Mouse (Mus musculus): ENCODE results near the gene Exoc6b. TPM values are rescaled to one million over a fixed set of nuclear protein-coding genes. Genes with fewer than 3 reads are reported as not detected.

Exoc6b gene
- polyA plus RNA-seq, 1 experiment from 2014 or later, result 22.1 TPM

GRCm38 (mm10) chr6:84775908-84776307, 293.4 kb downstream of the Exoc6b start:
- no peak overlapping the region for H3K4me2 ChIP-seq
- no peaks in the 10 kb centered on the region for H3K9me3 ChIP-seq (replicated peaks)
- H3K4me1 ChIP-seq (replicated peaks), result peaks cover 22% of the 10 kb centered on the region
- no peak for ATAC-seq (ENCODE audit: insufficient number of reproducible peaks, low FRiP score)
- WGBS, result 29% methylated on average over 1 of the region's 1 CpGs
- H3K36me3 ChIP-seq, result no peaks in the 10 kb centered on the region
- H3K4me3 ChIP-seq, result no peak overlapping the region
- no peaks in the 10 kb centered on the region for H3K27me3 ChIP-seq (replicated peaks)
- no peak overlapping the region for H3K27ac ChIP-seq (ENCODE audit: poor library complexity, severe bottlenecking)
- H3K9ac ChIP-seq, result no peak overlapping the region

- no peak overlapping the region for H3K4me2 ChIP-seq
- no peaks in the 10 kb centered on the region for H3K27me3 ChIP-seq (replicated peaks)
- no peaks in the 10 kb centered on the region for H3K9me3 ChIP-seq (replicated peaks)
- no peak overlapping the region for H3K27ac ChIP-seq (ENCODE audit: poor library complexity, severe bottlenecking)
- H3K4me1 ChIP-seq (replicated peaks), result peaks cover 6% of the 10 kb centered on the region
- no peaks in the 10 kb centered on the region for H3K36me3 ChIP-seq
- no peak overlapping the region for H3K9ac ChIP-seq
- H3K4me3 ChIP-seq, result no peak overlapping the region
- 38% methylated on average over 3 of the region's 3 CpGs for WGBS
- no peak for ATAC-seq (ENCODE audit: insufficient number of reproducible peaks, low FRiP score)
Measured at GRCm38 (mm10) chr6:84755266-84755665, 314.0 kb downstream of the Exoc6b start.

DNA sequence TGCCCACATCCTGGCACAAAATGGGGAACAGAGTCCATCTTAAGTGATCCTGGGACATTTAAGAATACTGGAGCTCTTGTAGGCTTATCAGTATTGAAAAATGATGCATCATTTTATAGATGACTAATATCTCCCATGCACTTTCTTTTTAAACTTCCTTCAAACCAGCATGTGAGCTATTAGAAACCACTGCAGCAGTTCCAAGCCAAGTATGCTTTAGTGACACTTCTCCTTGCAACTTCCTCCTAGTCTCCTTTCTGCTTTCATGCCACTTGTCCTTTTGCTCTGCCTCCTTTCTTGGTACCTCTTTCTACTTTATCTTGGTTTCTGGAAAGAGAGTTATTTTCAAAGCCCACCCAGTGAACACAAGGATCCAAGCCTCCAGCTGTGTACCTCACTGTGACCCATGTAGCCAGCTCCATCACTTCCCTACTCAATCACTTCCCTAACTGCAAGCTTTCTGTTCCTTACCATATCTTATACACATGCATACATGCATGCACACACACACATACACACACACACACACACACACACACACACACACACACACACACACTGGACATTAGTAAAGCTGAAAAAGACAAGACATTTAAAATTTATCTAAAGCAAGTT, 316.4 kb downstream of the Exoc6b start:
- Histone ChIP-seq H3K27ac (ENCODE audit: poor library complexity, severe bottlenecking) (no peak overlapping the region), H3K4me2 (no peak overlapping the region), H3K27me3 (replicated peaks) (no peaks in the 10 kb centered on the region), H3K9ac (no peak overlapping the region), H3K36me3 (no peaks in the 10 kb centered on the region), H3K4me1 (replicated peaks) (peaks cover 6% of the 10 kb centered on the region), H3K4me3 (no peak overlapping the region), H3K9me3 (replicated peaks) (no peaks in the 10 kb centered on the region)
- no peak for ATAC-seq (ENCODE audit: insufficient number of reproducible peaks, low FRiP score)

- Histone ChIP-seq H3K9me3 (replicated peaks) (no peaks in the 10 kb centered on the region), H3K9ac (no peak overlapping the region), H3K27ac (ENCODE audit: poor library complexity, severe bottlenecking) (no peak overlapping the region), H3K27me3 (replicated peaks) (no peaks in the 10 kb centered on the region), H3K4me1 (replicated peaks) (peaks cover 6% of the 10 kb centered on the region), H3K4me2 (no peak overlapping the region), H3K4me3 (no peak overlapping the region), H3K36me3 (no peaks in the 10 kb centered on the region)
- WGBS, result 81% methylated on average over 2 of the region's 2 CpGs
- ATAC-seq (ENCODE audit: insufficient number of reproducible peaks, low FRiP score), result no peak
Measured at GRCm38 (mm10) chr6:84751409-84751808, 317.9 kb downstream of the Exoc6b start.

DNA sequence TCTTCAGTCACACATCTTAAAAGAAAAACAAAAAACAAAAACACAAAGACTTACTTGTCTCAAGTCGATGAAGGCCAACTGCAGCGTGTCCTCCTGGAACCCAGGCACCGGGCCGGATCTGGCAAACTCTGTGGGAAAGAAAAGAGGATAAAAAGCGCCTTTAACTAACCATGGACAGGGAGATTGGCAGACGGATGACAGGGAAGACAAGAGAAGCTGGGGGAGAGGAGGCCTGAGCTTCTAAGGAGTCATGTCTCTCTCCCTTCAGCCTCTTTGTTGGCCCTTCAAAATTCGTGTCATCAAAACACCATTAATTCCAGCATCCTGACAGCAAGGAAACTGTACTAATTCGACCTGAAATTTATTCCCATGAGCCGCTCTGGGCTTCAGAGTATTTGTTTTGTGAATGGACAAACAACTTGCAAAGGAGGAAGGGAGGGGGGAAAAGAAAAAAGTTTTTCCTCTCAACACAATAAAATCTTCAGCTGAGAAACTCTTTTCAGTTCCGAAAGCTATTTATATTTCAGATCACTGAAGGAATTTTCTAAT, 322.4 kb downstream of the Exoc6b start:
- H3K27me3 ChIP-seq (replicated peaks), result no peaks in the 10 kb centered on the region
- H3K4me1 ChIP-seq (replicated peaks), result peaks cover 5% of the 10 kb centered on the region; the same call in 1 of the 2 replicates
- no peak overlapping the region for H3K4me2 ChIP-seq
- no peaks in the 10 kb centered on the region for H3K9me3 ChIP-seq (replicated peaks)
- H3K4me3 ChIP-seq, result no peak overlapping the region
- H3K9ac ChIP-seq, result no peak overlapping the region
- no peak for ATAC-seq (ENCODE audit: insufficient number of reproducible peaks, low FRiP score)
- no peaks in the 10 kb centered on the region for H3K36me3 ChIP-seq
- WGBS, result 61% methylated on average over 10 of the region's 10 CpGs
- no peak overlapping the region for H3K27ac ChIP-seq (ENCODE audit: poor library complexity, severe bottlenecking)

GRCm38 (mm10) chr6:84746193-84746846, 323.0 kb downstream of the Exoc6b start:
- WGBS, result 88% methylated on average over 5 of the region's 5 CpGs
- no peaks in the 10 kb centered on the region for H3K9me3 ChIP-seq (replicated peaks)
- no peak for ATAC-seq (ENCODE audit: insufficient number of reproducible peaks, low FRiP score)
- no peak overlapping the region for H3K9ac ChIP-seq
- H3K27me3 ChIP-seq (replicated peaks), result no peaks in the 10 kb centered on the region
- no peak overlapping the region for H3K4me3 ChIP-seq
- H3K4me2 ChIP-seq, result no peak overlapping the region
- H3K27ac ChIP-seq (ENCODE audit: poor library complexity, severe bottlenecking), result no peak overlapping the region
- H3K36me3 ChIP-seq, result no peaks in the 10 kb centered on the region
- H3K4me1 ChIP-seq (replicated peaks), result peaks cover 6% of the 10 kb centered on the region; the same call in 1 of the 2 replicates

DNA sequence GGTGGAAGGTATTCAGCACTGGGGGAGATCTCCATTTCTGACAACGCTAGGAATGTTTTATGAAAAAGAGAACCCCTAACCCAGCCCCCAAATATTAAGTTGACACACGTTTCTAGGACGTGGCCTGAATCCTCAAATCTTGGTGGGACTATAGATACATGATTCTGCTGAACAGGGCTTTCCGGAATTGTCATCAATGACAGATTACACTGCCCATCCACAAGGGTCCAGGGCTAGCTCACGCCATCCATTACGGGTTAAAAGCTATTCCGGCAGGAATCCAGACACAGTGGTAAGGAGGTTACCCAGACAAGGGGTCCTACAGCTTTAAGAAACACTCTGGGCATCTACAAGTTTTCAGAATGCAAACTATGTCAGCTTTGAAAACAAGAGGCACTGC, 323.7 kb downstream of the Exoc6b start:
- no peaks in the 10 kb centered on the region for H3K27me3 ChIP-seq (replicated peaks)
- 84% methylated on average over 7 of the region's 7 CpGs for WGBS
- no peaks in the 10 kb centered on the region for H3K9me3 ChIP-seq (replicated peaks)
- H3K27ac ChIP-seq (ENCODE audit: poor library complexity, severe bottlenecking), result no peak overlapping the region
- no peak for ATAC-seq (ENCODE audit: insufficient number of reproducible peaks, low FRiP score)
- no peaks in the 10 kb centered on the region for H3K36me3 ChIP-seq
- H3K9ac ChIP-seq, result no peak overlapping the region
- H3K4me3 ChIP-seq, result no peak overlapping the region
- peaks cover 7% of the 10 kb centered on the region; the same call in 1 of the 2 replicates for H3K4me1 ChIP-seq (replicated peaks)
- no peak overlapping the region for H3K4me2 ChIP-seq

GRCm38 (mm10) chr6:84742227-84742626, 327.1 kb downstream of the Exoc6b start:
- 69% methylated on average over 3 of the region's 3 CpGs for WGBS
- Histone ChIP-seq H3K4me2 (no peak overlapping the region), H3K9ac (no peak overlapping the region)

GRCm38 (mm10) chr6:84736942-84737341, 332.4 kb downstream of the Exoc6b start:
- no peaks in the 10 kb centered on the region for H3K27me3 ChIP-seq (replicated peaks)
- H3K9me3 ChIP-seq (replicated peaks), result no peaks in the 10 kb centered on the region
- no peak overlapping the region for H3K4me2 ChIP-seq
- H3K36me3 ChIP-seq, result no peaks in the 10 kb centered on the region
- H3K4me1 ChIP-seq (replicated peaks), result 0 out of 2 replicates have a peak, but pooled peaks cover 2% of the 10 kb centered on the region
- no peak overlapping the region for H3K27ac ChIP-seq (ENCODE audit: poor library complexity, severe bottlenecking)
- H3K9ac ChIP-seq, result no peak overlapping the region
- ATAC-seq (ENCODE audit: insufficient number of reproducible peaks, low FRiP score), result no peak
- H3K4me3 ChIP-seq, result no peak overlapping the region
- 53% methylated on average over 3 of the region's 3 CpGs for WGBS

More at GRCm38 (mm10) chr6:84742227-84742626, 327.1 kb downstream of the Exoc6b start:
- ATAC-seq (ENCODE audit: insufficient number of reproducible peaks, low FRiP score), result no peak
- Histone ChIP-seq H3K36me3 (no peaks in the 10 kb centered on the region), H3K4me3 (no peak overlapping the region), H3K9me3 (replicated peaks) (no peaks in the 10 kb centered on the region), H3K27ac (ENCODE audit: poor library complexity, severe bottlenecking) (no peak overlapping the region), H3K4me1 (replicated peaks) (peaks cover 7% of the 10 kb centered on the region; the same call in 1 of the 2 replicates), H3K27me3 (replicated peaks) (no peaks in the 10 kb centered on the region)

GRCm38 (mm10) chr6:84726876-84727275, 342.4 kb downstream of the Exoc6b start:
- H3K4me2 ChIP-seq, result no peak overlapping the region
- no peaks in the 10 kb centered on the region for H3K4me1 ChIP-seq (replicated peaks)
- no peak overlapping the region for H3K27ac ChIP-seq (ENCODE audit: poor library complexity, severe bottlenecking)
- no peaks in the 10 kb centered on the region for H3K36me3 ChIP-seq
- ATAC-seq (ENCODE audit: insufficient number of reproducible peaks, low FRiP score), result no peak
- H3K4me3 ChIP-seq, result no peak overlapping the region
- no peaks in the 10 kb centered on the region for H3K27me3 ChIP-seq (replicated peaks)
- peaks cover 2% of the 10 kb centered on the region for H3K9me3 ChIP-seq (replicated peaks)
- no peak overlapping the region for H3K9ac ChIP-seq

GRCm38 (mm10) chr6:84713171-84713570, 356.1 kb downstream of the Exoc6b start:
- Histone ChIP-seq H3K27me3 (replicated peaks) (no peaks in the 10 kb centered on the region), H3K36me3 (no peaks in the 10 kb centered on the region), H3K9me3 (replicated peaks) (no peaks in the 10 kb centered on the region), H3K27ac (ENCODE audit: poor library complexity, severe bottlenecking) (no peak overlapping the region), H3K4me3 (no peak overlapping the region), H3K9ac (no peak overlapping the region), H3K4me2 (no peak overlapping the region), H3K4me1 (replicated peaks) (no peaks in the 10 kb centered on the region)
- 91% methylated on average over 11 of the region's 11 CpGs for WGBS
- ATAC-seq (ENCODE audit: insufficient number of reproducible peaks, low FRiP score), result no peak

All from heart, embryonic 12.5 days (tissue).